Mouse (Mus musculus): ENCODE measurements around the gene BC048562.

The BC048562 gene

DNA sequence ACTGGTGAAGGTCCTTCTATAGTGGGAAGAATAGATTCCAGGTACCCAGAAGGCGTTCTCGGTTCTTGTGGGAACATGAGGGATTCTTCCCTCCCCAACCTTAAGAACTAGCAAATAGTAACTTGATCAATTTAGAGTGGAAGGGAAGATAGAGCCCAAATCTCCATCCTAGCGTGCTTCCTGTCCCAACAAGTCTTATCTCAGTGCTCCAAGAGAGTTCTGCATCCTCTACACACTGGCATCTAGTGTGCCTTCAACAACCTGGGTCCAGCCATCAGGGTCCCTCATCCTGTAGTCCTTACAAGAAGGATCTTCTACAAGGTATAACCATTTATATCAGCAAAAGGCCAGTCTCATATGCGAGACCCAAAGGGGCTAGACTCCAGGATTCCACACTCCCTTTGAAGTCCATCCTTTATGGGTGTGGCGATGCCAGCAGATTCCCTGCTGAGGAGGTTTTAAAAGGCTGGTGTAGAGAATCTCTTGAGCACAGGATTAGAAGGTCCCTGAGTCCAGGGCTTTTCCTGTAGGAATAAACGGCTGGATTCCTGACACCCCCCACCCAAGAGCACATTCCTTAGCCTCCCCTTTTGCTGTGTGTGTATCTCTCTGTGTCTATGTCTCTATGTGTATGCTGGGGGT, 15.4 kb downstream of the BC048562 start:
- DNase-seq = no peak

DNA sequence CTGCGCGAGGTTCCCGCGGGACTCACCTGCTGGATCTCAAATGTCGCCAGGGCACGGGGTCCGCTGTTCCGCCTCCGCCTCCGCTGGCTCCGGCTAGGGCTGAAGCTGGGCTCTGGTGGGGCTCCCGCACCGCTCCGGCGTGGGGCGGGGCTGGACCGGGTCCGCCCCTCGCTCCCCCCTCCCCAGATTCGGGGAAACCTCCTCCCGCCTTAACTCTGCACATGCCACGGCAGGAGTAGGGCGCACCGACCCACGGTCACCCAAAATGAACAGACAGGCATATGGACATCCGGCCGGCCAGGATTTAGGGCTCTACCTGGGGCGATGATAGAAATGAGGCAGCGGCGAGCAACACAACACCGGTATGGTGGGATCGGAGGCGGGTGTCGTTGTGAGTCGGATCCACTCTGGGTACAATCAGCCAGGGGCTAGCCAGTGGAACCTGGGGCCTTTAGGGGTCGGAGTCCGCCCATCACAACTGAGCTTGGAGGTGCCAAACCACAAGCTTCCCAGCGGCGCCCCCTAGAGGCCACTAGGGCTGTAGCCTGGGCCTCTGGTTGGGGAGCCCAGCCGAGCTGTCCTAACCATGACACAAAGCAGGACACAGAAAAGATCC, 16.1 kb downstream of the BC048562 start:
- peak; percentile 94 for DNase-seq

- DNase-seq = no peak
Observed at GRCm38 (mm10) chr9:108452911-108453310, 16.6 kb downstream of the BC048562 start.

DNA sequence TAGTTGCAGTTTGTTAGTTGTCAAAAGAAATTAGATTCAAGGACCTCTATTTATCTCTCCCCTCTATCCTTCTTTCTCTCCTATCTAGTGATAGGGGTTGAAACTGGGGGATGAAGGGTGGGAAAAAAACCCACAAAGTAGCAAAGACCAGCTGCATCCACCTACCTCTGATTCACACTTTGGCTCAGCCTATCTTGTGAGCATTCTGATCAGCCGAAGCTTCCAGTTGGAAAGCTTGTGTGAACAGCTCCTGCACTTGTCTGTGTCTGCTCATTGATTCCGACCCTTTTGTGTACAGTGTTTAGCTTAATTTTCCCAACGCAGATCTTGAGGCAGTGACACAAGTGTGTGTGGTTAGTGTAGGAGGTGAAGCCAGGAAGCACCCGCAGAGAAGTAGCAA, 17.2 kb downstream of the BC048562 start:
- DNase-seq = no peak

GRCm38 (mm10) chr9:108454429-108454828, 18.1 kb downstream of the BC048562 start:
- no peak for DNase-seq

GRCm38 (mm10) chr9:108455747-108456571, 19.7 kb downstream of the BC048562 start:
- DNase-seq = no peak

GRCm38 (mm10) chr9:108456953-108457352, 20.7 kb downstream of the BC048562 start:
- no peak for DNase-seq

DNA sequence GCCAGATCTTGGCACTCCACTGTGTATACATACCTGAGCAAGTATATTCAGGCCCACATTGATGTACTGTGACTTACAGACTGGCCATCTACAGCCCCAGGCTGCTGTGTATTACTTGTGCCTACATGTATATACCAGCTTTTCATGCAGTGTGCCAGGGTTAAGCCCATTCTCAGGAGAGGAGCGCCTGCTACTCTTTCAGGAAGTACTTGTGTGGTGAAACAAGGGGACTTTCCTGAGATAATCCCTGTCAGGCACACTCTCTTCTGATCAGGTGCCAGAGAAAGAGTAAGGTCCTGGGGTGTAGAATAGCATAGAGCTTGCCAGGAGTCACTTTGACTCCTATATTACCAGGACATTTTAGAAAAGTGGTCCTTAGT, 23.6 kb downstream of the BC048562 start:
- no peak for DNase-seq

- DNase-seq = peak; percentile 93
Observed at GRCm38 (mm10) chr9:108460319-108461178, 24.3 kb downstream of the BC048562 start, which contains the start of gene Ccdc71. TSS of gene Ccdc71 (plus strand) at chr9:108460527.

DNA sequence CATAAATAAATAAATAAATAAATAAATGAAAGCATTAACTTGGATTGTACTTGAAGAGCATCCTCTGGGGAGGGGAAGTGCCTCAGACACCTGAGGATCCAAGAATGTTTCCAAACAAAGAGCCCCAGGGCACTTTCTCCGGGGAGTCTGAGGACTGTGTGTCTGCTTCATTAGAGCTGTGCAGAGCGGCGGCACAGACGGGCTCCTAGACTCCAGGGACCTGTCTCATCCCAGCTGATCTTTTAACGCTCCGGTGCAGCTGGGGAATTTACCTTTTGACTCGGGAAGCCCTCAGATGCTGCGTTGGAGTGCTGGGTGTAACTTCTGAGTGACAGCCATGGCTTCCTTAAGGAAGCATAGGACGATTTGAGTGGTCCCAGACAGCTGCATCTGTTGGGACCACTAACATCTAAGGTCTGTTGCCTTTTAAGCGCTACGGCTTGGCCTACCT, 24.9 kb downstream of the BC048562 start, which contains the start of gene Klhdc8b:
Gene Klhdc8b (minus strand): TSS at position 401 of the 451 bp plus-strand sequence.
- DNase-seq = no peak

GRCm38 (mm10) chr9:108461675-108462074, 25.4 kb downstream of the BC048562 start:
- no peak for DNase-seq

GRCm38 (mm10) chr9:108462192-108462591, 25.9 kb downstream of the BC048562 start:
- DNase-seq = no peak

GRCm38 (mm10) chr9:108463713-108464112, 27.4 kb downstream of the BC048562 start:
- no peak for DNase-seq

DNA sequence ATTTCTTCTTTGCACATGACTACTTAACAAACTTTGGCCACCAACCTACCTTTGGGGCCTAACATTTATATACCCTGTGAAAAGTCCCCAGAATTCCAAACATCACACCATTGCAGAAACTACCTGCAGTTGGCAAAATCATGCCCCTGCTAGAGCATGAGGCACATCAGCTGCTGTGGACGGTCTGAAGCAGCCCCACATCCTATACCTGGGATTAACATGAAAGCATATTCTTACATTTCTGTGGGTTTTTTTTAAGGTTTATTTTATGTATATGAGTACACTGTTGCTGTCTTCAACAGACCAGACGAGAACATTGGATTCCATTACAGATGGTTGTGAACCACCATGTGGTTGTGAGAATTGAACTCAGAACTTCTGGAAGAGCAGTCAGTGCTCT, 29.9 kb downstream of the BC048562 start:
- DNase-seq = no peak

GRCm38 (mm10) chr9:108469430-108469829, 33.1 kb downstream of the BC048562 start:
- DNase-seq = no peak

DNA sequence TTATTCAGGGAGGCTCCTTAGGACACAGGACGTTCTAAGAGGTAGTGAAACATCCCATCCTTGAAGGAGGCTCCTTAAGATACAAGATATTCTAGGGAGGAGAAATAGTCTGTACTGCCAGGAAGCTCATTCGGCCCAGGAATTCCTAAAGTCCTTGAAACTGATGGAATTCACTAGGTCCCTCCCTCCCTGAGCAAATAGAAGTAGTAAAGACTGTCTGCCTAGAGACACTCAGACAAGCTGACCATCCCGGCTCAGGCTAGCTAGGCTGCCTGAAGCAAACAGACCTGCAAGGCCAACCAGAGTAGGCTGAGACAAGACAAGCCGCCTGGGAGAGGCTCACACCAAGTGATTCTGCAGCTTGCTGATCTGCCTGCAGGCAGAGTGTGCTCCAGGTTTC, 33.6 kb downstream of the BC048562 start:
- DNase-seq = no peak

GRCm38 (mm10) chr9:108474528-108474927, 38.2 kb downstream of the BC048562 start:
- no peak for DNase-seq

GRCm38 (mm10) chr9:108478638-108479156, 42.4 kb downstream of the BC048562 start:
- peak; percentile 91 for DNase-seq

DNA sequence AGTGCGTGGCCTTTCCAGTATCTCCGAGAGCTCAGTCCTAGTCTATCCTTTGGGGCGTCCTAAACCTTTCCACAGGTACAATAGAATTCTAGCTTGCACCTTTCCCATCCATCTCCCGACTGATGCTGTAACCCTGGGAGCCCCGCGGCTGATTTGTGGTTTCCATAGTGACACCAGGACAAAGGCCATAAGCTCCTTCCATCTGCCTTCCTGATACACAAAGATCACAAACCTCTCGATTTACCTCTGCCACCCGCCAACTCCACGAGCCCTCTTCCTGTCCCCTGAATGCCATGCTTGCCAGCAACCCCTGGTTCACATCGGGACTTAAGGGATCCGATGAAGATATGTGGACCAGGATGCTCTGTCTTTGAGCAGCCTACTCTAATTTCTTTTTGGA, 43.0 kb downstream of the BC048562 start:
- DNase-seq = peak; percentile 40

- DNase-seq = peak; percentile 90
Observed at GRCm38 (mm10) chr9:108479721-108480351, 43.6 kb downstream of the BC048562 start, which contains the start of gene Lamb2. TSS of gene Lamb2 (plus strand) at chr9:108479736.

DNA sequence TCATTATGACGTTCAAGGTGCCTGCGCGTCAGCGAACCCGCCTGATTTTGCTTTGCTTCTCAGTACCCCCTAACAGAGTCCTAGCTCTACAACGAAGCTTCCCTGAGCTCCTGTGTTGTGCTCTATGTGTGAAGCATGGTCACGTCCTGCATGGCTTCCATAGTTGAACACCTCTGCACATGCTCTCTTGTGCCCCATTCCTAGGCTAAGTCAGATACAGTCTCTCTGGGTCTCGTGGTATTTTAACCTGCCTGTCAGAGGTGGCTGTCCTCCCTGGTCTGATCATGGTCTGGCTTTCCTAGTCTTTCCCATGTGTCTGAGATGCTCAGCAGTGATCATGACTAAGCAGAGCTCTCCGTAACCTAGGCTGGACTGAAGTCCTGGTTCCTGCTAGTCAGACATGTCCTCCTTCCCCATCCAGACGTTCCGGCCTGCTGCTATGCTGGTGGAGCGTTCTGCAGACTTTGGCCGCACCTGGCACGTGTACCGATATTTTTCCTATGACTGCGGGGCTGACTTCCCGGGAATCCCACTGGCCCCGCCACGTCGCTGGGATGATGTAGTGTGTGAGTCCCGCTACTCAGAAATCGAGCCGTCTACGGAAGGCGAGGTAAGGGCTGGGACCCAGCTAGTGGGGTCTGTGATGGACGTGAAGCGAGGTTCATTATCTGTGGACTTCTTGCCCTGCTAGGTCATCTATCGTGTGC, 44.7 kb downstream of the BC048562 start:
- no peak for DNase-seq
